Mouse (Mus musculus) activated CD4-positive, CD25-positive, alpha-beta regulatory T cell, adult 4 months (primary cell): ENCODE results near the gene Scmh1. TPM values are rescaled to one million over a fixed set of nuclear protein-coding genes. Genes with fewer than 3 reads are reported as not detected.
A peak's percentile ranks its signal among the peaks of the same experiment; 100 is the strongest.
"Not testable (repeated sequence)": the region's sequence is repeated elsewhere in the genome, so short reads cannot be mapped to it uniquely, and the experiment has no call there.

Experiments used
- ATAC-seq: one replicate; pipeline ENCODE4 v1.8.0; 2017
- polyA plus RNA-seq, 2 experiments: library from polyadenylated mRNA; unstranded; fragments of 100-300 nt; shearing (Covaris generic); gene quantifications; one replicate each; pipeline ENCODE4 v1.2.1; 2017

Gene Scmh1
- 1 to 10 TPM; 6.9 to 8.5 TPM for polyA plus RNA-seq

DNA sequence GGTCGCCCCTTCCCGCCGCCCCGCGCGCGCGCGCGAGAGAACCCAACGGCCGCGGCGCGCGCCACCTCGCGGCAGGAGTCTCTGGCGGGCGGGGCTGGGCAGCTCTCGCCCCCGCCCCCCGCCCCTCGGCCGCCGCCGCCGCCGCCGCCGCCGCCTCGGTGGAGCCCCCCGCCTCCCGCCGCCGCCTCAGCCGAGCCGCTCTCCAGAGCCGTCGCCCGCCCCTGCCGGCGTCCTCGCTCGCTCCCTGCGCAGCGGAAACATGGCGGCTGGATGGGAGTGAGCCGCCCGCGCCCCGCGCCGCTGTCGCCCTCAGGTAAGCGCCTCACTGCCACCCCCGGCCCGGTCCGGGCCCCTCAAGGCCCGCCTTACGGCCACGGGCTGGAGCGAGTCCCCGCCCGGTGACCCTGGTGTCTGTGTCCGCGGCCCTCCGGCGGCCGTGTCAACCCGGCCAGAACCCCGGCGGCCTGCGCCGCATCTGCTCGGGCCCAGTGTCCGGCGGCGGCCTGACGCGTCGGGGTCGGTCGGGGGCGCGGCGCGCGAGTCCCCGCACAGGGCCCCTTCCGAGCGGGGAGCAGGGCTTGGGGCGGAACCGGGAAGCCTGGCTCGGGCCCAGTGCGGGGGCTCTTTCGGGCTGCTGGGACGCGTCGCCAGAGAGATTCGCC lies at the start of gene Scmh1:
TSS of gene Scmh1 (plus strand) at position 138 of the 662 bp plus-strand sequence.
- peak; percentile 71 for ATAC-seq

- no peak for ATAC-seq
Observed at GRCm38 (mm10) chr4:120360011-120360521, 45.0 kb upstream of the Scmh1 start.

DNA sequence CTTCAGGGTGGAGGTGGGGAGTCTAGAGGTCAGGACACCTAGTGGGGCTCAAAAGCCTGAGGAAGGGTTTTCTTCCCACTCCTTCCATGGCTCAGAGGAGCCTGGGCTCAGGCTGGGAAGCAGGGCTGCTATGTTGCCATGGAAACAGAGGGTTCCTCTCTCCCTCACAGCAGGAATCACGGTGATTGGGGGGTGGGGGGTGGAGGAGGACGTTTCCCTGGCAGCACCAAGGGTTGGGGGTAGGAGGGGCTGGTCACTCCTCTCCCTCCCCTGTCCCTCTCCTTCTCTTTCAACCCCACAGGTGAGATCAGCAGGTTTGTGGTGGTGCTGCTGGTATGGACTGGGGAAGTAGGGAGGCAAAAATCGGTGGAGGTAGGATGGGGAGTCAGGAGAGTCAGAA lies 40.4 kb upstream of the Scmh1 start:
- no peak for ATAC-seq

DNA sequence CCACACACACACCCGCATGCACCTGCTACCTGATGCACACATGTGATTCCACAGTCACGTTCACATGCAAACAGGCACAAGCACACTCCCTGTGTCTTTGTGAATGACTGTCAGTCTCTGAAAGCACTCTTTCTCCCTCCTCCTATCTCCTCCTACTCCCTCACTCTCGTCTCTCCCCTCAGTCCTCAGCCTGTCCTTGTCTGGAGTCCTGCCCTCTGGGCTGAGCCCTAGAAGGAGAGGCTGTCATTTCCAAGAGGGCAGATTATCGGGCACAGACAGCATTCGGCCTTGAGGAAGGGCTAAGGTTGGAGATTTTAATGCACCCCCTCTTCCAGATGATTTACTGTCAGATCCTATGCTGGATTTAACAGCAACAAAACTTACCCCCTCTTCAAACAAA lies 39.6 kb upstream of the Scmh1 start:
- ATAC-seq, result no peak

DNA sequence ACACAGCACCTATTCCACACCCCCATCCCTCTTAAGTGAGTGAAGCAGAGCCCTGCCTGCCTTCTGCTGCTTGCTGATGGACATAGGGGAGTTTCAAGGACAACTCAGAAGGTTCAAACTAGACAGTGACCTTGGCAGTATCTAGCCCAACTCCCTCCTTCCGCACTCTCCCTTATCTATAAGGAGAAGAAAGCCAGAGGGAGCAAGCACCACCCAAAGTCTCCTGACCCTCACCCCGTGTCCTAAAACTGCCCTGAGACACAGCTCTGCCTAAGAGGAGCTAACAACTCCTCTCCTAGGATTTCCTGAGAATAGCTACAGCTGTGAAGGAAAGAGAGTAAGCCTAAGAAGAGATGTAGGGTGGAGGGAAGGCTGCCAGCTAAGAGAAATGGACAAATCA lies 37.0 kb upstream of the Scmh1 start:
- ATAC-seq, result no peak

DNA sequence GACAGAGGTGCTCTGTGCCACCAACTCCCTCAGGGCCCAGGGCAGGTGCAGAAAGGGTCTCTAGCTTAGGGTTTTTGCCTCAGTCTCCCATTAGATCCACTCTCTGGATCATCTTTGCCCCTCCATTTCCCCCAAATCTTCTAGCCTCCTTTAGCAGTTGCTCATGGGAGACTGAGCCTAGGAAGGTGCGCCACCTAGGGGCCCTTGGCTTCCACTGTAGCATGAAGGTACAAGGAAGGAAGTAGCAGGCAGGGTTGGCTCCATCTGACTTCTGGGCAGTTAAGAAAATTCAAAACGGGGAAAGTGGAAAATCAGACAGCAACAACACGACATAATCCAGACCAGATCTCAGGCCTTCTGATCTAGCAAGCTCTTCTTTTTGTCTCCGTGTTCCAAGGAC lies 36.4 kb upstream of the Scmh1 start:
- ATAC-seq, result no peak

- no peak for ATAC-seq
Observed at GRCm38 (mm10) chr4:120369156-120369555, 35.9 kb upstream of the Scmh1 start.

GRCm38 (mm10) chr4:120369861-120370366 lies 35.2 kb upstream of the Scmh1 start:
- no peak for ATAC-seq

GRCm38 (mm10) chr4:120372838-120373237 lies 32.2 kb upstream of the Scmh1 start:
- ATAC-seq, result no peak

- no peak for ATAC-seq
Observed at GRCm38 (mm10) chr4:120373813-120374212, 31.3 kb upstream of the Scmh1 start.

DNA sequence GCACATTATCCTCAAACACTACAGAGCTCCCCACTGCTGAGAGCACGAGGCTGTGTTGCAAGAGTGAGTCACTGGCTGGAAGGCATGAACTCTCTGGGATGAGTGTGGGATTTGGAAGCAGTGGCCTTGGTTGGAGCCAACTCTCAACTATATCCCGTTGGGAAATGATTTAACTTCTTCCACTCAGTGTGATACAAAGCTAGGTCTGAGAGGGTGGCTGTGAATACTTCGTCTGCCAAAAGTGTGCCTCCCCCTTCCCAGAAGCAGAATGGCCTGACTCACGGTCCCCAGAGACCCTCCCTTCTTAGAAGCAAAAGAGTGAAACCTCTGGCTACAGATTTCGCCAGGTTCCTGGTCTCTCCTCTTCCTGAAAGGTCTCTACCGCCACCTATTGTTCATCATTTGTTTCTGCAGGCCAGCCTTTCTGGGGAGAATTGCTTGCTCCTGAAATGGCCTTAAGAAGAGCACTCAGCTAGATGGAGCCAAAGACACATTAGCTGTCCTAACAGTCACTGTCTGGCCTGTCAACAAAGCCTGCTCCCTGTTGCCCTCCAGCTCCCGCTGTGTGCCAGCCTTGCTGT lies 24.2 kb upstream of the Scmh1 start:
- ATAC-seq, result no peak

GRCm38 (mm10) chr4:120385496-120385895 lies 19.6 kb upstream of the Scmh1 start:
- ATAC-seq, result no peak

- ATAC-seq, result no peak
Observed at GRCm38 (mm10) chr4:120387496-120387895, 17.6 kb upstream of the Scmh1 start.

DNA sequence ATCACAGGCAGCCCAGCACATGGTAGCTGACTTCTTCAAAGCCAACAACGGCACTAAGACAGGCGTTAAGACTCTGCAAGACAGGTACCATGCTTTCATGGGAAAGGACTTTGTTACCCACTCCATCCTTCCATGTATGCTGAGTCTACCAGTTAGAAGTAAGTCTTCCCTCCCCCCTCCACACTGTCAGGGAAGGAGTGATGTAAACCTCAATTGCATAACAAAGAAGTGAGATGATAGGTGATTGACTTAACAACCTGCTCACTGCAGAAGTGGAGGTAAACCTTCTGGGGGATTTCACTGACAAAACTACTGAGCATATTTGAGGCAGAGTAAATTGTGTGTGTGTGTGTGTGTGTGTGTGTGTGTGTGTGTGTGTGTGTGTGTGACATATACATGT lies 17.1 kb upstream of the Scmh1 start:
- ATAC-seq, result no peak

- no peak for ATAC-seq
Observed at GRCm38 (mm10) chr4:120388998-120389542, 16.0 kb upstream of the Scmh1 start.

DNA sequence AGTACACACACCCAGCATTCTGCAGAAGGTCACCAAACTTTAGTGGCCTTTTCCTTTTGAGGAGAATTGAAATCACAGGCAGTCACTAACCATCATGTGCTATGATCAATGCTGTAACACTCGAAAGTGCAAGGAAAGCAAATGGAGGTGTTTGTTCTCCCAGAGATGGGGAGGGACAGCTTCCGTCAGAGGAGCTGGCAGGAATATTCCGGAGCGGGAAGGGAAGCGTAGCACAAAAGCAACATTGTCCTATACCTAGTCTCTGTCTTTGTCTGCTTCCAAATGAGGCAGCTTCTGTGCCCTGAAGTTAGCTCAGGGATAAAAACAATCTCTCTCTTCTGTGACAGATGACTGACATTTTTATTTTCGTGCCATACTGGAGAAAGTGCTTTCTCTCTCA lies 15.5 kb upstream of the Scmh1 start:
- ATAC-seq, result no peak

- no peak for ATAC-seq
Observed at GRCm38 (mm10) chr4:120391591-120391990, 13.5 kb upstream of the Scmh1 start.

GRCm38 (mm10) chr4:120392341-120392740 lies 12.7 kb upstream of the Scmh1 start:
- ATAC-seq, result no peak

- no peak for ATAC-seq
Observed at GRCm38 (mm10) chr4:120392748-120393147, 12.3 kb upstream of the Scmh1 start.

- no peak for ATAC-seq
Observed at GRCm38 (mm10) chr4:120400251-120400650, 4.8 kb upstream of the Scmh1 start.

DNA sequence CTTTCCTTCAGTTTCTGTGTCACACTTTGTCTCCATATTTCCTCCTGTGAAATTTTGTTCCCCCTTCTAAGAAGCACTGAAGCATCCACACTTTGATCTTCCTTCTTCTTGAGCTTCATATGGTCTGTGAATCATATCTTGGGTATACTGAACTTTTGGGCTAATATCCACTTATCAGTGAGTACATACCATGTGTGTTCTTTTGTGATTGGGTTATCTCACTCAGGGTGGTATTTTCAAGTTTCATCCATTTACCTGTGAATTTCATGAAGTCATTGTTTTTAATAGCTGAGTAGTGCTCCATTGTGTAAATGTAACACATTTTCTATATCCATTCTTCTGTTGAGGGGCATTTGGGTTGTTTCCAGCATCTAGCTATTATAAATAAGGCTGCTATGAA lies 3.0 kb upstream of the Scmh1 start:
- ATAC-seq, result not testable (repeated sequence)

DNA sequence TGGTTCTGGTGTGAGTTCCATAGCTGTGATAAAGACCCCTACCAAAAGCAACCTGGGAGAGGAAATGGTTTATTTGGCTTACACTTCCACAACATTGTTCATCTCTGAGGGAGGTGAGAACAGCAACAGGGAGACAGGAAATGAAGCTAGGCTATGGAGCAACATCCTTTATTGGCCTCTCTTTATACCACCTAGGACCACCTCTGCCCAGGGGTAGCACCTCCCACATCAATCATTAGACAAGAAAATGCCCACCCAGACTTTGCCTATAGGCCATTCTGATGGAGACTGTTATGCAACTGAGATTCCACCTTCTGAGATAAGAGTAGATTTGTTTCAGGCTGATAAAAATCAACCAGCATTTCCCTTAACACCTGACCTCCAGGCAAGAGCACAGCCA lies 834 bp upstream of the Scmh1 start:
- no peak for ATAC-seq

- no peak for ATAC-seq
Observed at GRCm38 (mm10) chr4:120404778-120405143, 320 bp upstream of the Scmh1 start.
